Mouse (Mus musculus) cerebellum, adult 9-10 months (tissue): ENCODE measurements around the gene Lrrc25.
"Not testable (repeated sequence)": the region's sequence is repeated elsewhere in the genome, so short reads cannot be mapped to it uniquely, and the experiment has no call there.

Experiments used
- DNase-seq: peaks from one replicate; pipeline ENCODE4 v3.0.0; 2022

Lrrc25 gene

DNA sequence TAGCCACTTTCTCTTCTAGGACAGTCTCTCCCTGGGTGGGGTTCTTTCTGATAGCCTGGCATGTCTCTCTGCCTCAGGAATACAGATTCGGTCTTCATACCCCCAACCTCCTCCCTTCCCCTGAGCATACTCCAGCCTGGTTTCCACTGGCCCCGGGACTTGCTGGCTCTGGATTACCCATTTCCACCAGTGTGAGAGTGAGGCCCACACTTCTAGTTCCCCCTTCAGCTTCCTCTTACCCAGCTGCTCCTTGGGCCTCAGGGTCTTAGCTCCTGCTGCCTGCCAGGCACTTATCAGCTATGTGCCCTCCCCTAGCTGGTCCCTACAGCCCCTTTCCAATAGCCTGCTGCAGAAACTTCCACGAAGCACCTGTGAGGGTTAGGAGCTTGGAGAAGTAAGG is at the start of gene Lrrc25:
Gene Lrrc25 (plus strand): TSS at position 262 of the 400 bp plus-strand sequence.
- no peak for DNase-seq

DNA sequence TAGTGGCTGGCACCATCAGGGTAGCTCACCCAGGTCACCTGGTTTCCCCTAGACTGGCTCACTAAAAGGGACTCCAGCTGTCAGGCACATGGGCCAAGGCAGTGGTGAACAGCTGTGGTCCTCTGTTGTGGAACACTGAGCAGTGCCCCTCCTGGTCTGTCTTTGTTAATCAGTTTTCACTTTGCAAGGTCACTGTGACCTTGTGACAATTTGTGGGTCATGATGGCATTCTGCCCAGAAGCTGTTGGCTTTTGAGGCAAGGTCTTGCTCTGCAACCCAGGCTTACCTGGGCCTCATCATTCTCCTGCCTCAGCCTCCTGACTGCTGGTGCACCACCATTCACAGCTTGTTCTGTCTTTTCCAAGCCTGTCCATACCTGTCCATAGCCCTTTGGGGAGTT is 45.6 kb upstream of the Lrrc25 start:
- no peak for DNase-seq

DNA sequence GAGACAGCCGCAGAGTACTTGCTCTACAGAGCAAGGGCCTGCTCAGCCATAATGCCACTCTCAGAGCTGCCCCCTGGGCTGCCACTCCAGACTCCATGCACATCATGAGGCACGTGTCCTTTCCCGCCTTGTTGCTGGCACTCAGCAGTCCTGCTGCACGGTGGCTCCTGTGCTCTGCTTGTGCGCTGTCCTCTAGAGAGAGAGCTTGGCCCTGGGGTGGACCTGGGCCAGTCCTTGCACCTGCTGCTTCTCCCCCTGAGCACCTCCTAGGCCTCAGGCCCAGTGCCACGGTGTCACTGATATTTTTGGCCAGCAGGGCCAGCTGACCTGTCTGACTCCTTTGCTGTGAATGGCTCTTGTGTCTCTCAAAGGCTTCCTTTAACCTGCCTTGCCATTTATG is 45.0 kb upstream of the Lrrc25 start:
- DNase-seq: peak; percentile 74

DNA sequence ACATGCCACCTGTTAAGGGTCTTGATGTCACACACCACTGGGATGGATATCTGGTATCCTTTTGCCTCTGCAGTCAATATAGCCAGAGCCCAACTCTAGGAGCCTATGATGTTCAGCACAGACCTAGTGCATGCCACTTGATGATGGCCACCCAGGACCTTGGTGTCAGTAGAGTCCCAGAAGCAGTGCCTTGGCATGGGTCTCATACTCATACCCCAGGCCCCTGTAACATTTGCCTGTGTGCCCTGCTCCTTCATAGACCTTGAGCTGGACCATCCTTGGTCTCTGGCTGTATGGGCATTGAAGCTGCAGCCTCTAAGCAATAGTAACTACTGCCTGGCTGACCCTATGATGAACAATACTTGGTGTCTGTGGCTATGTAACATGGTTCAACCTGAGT is 41.7 kb upstream of the Lrrc25 start:
- DNase-seq: no peak

DNA sequence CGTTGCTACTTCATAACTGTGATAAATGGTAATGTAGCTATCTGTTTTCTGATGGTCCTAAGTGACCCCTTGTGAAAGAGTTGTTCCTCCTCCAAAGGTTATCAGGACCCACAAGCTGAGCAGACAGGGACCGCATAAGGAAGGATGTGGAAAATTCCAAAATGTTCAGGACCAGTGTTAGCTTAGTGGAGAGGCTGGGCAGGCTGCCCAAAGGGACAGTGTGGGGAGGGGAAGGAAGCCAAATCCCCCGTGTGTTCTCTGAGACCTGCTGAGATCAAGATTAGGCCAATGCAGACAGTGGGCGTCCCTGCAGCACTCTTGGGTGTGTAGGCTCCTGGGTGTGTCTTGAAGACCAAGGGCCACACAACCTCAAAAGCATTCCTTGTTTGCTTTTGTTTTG is 41.0 kb upstream of the Lrrc25 start:
- peak; percentile 83 for DNase-seq

DNA sequence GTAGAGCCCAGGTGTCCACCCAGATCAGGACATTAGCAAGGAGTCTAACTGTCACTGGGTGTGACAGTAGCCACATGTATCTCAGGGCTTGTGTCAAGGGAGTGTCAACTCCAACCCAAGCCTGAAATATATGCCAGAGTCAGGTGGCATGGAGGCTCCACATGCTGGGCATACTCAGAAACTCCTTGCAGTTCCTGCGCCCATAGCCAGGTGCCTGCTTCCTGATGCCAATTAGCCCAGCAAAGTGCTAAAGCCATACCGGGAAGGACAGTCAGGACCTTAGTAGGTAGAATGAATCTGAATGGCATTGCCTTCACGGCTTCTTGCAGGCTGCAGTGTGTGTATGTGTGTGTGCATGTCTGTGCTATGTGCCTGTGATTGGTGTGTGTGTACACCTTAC is 38.7 kb upstream of the Lrrc25 start:
- DNase-seq: no peak

DNA sequence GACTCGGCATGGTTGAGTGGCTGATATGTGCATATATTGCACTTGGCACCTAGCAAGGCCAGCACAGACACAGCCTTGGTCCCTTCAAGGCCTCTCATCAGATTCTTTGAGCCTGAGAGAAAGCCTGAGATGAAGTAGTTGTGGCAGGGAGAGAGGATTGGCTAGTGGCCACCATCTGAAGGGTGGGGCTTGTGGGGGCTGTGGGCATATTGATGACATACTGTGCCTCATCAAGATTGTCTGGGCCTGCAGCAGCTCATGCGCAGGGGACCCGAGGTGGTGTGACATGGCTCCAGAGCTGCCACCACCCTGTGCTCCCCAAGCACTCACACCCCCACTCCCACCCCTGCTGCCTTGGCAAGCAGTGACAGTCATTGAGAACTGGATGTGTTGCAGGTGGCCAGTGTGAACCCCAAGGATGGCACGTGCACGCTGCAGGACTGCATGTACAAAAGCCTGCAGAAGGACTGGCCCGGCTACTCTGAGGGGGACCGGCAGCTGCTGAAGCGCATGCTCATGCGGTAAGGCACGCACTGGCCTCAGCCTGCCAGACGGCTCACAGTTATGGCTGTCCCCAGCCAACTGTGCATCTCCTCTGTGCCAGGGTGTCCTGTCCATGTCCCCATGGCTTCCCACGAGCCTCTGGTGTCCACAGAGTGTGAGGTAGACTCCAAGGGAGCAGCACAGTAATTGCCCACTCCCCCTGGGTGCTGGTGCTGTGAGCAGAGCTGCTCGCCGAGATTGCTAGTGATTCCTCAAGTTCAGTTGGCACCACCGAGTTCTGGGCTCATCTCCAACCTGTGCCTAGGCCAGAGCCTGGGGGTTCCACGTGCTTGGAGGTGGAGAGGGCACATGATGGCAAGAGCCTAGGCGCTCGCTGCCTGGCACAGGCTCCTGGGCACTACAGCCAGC is 32.2 kb upstream of the Lrrc25 start:
- DNase-seq: peak; percentile 87

DNA sequence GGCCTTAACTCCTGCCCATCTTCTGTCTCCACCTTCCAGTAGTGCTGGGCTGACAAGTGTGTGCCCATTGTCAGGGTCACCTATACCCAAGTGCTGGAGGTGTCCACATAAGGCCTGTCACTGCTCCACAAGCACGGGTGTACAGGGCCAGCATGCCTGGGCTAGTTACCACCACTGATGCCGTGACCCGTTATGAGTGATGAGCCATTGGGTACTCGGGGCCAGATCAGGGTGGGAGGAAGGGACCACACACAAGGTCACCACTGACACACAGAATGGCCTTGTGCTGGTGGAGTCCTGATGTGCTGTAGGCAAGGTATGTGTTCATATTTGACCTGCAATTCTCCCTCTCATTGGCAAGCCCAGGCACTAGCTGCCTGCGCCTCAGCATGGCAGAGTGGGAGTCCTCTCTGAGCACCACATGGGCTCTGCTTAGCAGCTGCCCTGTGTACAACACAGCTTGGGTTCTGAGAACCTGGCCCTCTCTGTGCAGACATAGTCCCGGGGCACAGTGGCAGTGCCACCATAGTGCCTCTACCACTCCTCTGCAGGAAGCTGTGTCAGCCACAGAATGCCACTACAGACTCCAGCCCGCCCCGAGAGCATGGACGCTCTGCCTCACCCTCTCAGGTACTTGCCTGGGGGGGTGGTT is 31.2 kb upstream of the Lrrc25 start:
- DNase-seq: no peak

DNA sequence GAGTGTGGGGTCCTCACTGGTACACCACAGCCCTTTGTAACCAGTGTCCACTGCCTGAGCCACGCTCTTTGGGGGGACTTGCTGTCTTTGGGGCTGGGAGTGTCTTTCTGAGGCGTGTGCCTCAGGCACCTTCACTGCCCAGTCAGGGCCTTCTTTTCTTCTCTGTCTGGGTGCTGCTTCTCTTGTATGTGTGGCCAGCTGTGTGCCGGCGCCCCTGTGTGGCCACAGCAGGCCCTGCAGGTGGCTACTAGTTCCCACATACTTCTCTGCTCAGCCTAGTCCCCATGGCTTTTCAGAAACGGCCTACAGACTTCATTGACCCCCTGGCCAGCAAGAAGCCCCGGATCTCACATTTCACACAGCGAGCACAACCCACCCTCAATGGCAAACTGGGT is 30.7 kb upstream of the Lrrc25 start:
- peak; percentile 77 for DNase-seq

DNA sequence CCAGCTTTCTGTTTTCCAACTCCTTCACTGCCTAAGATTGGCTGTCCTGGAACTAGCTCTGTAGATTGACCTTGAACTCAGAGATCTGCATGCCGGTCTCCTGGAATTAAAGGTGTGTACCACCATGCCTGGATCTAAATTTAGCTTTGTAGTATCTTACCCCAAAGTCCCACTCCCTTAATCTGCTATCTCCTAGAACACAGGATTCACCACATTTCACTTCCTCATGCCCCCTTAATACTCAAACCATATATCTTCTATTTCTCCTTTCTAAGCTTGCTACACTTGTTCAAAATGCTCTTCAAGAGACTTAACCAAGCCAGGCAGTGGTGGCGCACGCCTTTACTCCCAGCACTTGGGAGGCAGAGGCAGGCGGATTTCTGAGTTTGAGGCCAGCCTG is 28.0 kb upstream of the Lrrc25 start:
- not testable (repeated sequence) for DNase-seq

DNA sequence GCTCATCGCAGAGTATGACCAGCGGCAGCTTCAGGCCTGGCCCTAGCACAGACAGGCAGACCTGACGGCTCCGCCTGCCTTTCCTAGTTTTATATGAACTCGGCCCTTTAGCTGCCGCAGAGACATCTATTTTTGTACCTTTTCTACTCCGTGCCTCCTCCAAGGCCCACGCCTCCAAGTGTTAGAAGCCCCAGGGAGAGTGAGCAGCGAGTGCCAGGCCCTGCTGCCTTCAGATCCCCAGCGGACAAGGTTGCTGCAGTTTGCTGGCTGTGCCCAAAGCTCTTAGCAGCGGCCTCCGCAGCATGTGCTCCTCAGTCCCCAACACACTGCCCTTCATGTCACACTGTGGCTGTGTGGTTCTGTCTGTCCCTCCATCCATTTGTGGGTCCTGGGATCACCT is 24.4 kb upstream of the Lrrc25 start:
- DNase-seq: no peak

DNA sequence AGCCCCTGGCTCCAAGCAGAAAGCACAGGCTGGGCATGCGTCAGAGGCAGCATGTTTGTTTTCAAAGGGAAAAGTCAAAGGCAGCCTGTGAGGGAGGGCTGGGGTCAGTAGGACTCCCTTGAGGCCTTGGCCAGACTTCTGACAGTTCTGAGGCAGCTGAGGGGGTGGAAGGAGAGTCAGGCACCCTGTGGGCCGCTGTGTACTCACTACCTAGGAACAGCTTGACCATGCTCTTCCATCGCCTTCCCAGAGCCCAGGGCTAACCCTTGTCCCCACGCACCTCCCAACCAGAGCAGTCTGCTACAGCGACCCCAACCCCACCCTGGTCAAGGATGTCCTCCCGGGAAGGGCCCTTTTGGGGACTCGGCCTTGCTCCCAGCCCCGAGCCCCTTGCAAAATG is 22.8 kb upstream of the Lrrc25 start:
- DNase-seq: no peak

DNA sequence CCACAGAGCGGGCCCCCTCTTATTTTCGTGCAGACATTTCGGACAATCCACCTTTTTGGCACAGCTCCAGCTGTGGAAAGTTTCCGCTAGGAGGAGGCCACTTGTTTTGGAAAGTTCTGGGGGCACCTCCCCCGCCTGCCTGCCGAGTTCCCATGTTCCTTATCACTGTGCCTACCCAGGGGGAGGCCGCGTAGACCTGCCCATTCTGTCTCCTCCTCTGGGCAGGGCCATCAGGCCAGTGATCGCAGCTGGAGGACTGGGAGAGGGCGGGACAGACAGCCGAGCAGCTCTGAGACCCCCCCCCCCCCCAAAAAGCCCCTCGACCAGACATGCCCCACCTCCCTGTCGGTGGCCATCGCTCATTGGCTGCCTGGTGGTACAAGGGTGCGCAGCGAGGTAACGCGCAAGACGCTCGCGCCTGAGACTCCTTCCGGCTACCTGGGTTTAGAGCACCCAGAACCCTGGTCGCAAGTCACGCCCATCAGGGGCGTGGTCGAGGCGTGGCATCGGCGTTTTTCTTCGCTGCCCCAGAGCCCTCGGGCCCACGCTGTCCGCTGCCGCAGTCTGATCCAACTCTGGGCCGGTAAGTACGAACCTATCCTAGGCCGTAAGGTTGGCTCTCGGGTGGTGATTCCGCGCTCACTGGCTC is 21.9 kb upstream of the Lrrc25 start, which contains the start of gene Isyna1:
Gene Isyna1 (plus strand): TSS at position 413 of the 649 bp plus-strand sequence.
- peak; percentile 72 for DNase-seq

DNA sequence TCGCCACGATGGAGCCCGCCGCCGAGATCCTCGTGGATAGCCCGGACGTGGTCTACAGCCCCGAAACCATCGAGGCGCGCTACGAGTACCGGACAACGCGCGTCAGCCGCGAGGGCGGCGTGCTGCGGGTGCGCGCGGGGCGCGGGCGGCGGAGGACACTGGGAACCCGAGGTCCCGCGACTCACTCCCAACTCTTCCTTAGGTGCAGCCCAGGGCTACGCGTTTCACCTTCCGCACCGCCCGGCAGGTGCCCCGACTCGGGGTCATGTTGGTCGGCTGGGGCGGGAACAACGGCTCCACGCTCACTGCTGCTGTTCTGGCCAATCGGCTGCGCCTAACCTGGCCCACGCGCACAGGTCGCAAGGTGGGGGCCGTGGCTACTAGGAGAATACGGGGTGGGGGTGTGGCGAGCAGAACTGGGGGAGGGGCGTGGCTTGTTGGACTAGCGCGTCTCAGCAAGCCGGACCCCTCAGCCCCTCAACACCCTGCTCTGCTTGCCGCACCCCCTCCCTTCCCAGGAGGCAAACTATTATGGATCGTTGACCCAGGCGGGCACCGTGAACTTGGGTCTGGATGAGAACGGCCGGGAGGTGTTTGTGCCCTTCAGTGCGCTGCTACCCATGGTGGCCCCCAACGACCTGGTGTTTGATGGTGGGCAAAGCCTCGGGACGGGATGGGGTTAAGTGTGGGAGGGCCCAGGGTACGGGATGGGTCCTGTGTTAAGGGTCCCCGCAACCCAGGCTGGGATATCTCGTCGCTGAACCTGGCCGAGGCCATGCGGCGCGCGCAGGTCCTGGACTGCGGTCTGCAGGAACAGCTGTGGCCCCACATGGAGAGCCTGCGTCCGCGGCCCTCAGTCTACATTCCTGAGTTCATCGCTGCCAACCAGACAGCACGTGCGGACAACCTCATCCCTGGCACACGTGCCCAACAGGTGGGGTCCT is 21.1 kb upstream of the Lrrc25 start:
- DNase-seq: no peak

DNA sequence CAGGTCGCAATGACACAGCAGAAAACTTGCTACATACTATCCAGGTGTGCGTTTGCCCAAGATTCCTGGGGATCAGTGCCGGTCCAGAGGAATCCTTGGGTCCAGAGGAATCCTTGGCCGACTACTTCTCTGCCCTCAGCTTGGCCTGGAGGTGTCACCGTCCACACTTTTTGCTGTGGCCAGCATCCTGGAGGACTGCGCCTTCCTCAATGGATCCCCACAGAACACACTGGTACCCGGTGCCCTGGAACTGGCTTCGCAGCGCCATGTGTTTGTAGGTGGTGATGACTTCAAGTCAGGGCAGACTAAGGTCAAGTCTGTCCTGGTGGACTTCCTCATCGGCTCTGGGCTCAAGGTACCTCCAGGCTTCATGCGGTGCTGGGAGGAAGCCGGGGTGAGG is 20.1 kb upstream of the Lrrc25 start:
- no peak for DNase-seq

DNA sequence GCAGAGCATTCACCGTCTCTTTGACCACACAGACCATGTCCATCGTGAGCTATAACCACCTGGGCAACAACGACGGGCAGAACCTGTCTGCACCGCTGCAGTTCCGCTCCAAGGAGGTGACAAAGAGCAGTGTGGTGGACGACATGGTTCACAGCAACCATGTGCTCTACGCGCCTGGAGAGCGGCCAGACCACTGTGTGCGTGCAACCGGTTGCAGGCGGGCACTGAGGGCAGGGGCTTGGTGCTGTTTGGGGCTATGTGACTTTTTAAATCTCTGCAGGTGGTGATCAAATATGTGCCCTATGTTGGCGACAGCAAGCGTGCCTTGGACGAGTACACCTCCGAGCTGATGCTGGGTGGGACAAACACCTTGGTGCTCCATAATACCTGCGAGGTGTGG is 19.7 kb upstream of the Lrrc25 start:
- DNase-seq: no peak

DNA sequence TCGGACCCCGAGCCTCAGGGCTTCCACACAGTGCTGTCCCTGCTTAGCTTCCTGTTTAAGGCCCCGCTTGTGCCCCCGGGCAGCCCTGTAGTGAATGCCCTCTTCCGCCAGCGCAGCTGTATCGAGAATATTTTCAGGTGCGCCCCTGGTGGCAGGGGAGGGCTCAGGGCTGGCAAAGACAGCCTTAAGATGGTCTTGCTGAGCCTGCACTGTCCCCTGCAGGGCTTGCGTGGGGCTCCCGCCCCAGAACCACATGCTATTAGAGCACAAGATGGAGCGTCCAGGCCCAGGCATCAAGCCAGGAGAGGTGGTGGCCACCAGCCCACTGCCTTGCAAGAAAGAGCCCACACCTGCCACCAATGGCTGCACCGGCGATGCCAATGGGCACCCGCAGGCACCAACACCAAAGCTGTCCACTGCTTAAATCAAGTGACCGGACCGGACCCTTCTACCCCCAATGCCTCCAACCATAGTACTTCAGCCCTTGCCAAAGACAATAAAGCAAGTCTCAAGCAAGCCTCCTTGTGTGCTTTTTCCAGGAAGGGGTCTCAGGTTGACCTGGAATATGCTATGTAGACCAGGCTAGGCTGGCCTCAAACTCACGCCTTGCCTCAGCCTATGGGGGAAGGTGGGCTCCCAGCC is 19.1 kb upstream of the Lrrc25 start:
- DNase-seq: peak; percentile 72

DNA sequence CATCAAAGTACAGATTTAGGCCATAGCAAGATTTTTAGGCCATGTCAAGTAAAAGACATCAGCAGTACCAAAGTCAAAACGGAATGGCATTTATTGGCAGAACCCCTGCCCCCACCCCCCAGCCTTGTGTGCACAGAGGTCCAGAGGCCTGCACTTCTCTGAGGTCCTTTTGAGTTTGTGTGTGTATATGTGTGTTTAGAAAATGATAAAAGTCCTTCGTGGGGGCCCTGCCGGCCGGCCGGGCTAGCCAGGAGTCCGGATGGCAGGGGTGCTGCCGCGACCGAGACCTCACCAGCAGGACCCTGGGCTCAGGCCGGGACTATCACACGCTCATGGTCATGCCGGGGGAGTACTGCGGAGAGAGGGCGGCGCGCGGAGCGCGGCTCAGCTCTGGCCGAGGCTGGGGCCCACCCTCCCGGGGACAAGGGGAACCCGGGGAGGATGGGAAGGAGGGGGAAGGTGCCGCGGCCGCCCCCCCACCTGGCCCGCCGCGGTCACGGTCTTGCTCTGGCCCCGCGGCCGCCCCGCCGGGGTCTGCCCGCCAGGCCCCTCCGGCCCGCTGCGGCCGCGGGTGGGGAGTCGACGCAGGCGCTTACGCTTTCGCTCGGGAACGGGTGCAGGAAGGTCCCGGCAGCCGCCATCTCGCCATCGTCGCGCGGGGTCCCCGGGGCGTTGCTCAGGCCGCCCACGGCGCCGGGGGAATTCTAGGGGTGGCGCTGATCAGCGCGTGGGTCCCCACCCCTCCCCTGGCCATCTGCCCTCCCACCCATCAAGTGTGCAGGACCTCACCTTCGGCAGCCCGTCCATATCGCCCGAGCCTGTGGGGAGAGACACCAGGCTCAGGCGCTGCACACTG is 18.3 kb upstream of the Lrrc25 start:
- DNase-seq: no peak

DNA sequence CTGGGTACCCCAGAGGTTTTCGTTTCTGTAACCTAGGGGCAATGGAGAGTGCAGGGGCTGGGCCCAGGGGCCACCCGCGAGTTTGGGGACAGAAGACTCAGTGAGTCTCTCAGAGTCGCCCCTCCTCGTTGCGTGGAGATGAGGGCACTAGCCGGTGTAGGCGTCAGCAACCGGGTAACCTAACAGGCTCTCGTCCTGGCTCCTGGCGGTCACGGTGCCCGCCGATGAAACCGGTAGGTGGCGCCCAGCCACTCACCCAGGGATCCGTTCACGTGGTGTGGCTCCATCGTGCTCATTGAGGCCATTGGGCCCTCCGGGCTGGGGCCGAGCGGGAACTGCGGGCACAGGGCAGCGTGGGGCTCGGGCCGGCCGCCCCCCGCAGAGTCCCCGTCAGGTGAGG is 17.7 kb upstream of the Lrrc25 start:
- DNase-seq: peak; percentile 92

DNA sequence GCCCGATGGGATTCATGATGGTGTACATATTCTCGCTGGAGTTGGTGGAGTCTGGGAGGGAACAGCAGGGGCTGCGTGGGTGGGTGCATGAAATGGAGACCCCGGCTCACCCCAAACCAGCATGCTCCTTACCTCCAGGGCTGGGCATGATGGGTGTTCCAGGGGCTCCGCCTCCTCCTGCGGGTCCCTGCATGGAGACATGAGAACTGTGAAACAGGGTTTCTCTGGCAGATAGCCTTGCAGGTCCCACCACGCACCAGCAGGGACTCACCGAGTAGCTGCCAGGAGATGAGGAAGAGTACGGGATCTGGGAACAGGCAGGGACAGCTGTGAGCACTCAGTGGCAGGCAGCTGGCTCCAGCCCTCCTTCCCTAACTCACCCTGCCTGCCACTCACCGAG is 17.2 kb upstream of the Lrrc25 start:
- no peak for DNase-seq
